Comparison of ENCODE assay signal across 11 mouse cellular contexts in the genomic region with DNA sequence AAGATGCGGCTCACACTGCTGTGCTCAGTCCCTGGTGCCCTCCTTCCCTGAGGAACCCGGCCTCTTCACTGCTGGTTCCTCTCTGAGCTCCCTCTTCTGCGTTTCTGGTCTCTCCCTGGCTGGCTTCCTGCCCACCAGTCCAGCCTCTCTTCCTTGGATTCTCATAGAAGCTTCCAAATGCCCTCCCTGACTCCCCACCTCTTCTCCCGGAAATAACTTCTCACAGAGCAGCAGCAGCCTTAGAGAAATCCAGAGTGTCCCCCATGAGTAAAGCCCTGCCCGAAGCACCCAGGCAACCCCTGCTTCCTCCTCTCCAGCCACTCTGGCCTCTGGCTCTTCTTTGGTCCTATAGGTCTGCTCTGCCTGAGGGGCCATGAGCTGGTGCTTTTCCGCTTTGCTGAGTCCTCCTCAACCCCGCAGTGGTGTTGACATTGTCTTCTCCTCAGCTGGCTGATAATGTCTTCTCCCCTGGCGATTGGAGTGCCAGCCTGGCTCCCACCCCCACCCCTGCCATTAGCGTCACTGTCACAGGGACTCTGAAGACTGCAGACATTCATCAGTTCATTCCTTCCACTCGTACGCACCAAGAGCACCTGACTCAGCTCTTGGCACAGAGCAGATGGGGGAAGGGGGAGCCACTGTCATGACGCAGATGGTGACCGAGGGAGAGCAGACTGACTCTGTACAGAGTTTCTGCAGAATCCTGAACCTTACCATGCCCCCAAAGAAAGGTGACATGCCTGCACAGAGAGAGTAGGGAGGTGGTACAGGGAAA.
DNase-seq lines count a peak whose midpoint lies in the region; ATAC-seq and TF ChIP-seq lines count a peak whose summit lies in the region.
"Had no signal": no experiment of that assay in that cellular context is flagged by ENCODE, and none has a peak within 500 bp of the region (broad histone marks: within the 10 kb centered on the region; RNA-seq: fewer than 3 reads in every experiment).

No protein-coding gene starts in this region.

- 0 out of 2 replicates have a peak, but pooled peaks cover 7% of the 10 kb centered on the region for H3K4me1 ChIP-seq in hindbrain, postnatal 0 days (ENCODE audit: insufficient read depth, low read length)
- H3K4me1 ChIP-seq in hindbrain, embryonic 14.5 days (replicated peaks; ENCODE audit: control insufficient read depth, insufficient read depth, low read length): peaks cover 7% of the 10 kb centered on the region
- peaks cover 7% of the 10 kb centered on the region for H3K4me1 ChIP-seq in heart, embryonic 15.5 days (replicated peaks)
- H3K4me1 ChIP-seq: limb, embryonic 12.5 days had no signal

- no peaks in the 10 kb centered on the region for H3K36me3 ChIP-seq in hindbrain, postnatal 0 days (ENCODE audit: insufficient read depth, low read length)
- no peaks in the 10 kb centered on the region for H3K36me3 ChIP-seq in hindbrain, embryonic 14.5 days (replicated peaks; ENCODE audit: control insufficient read depth, insufficient read depth)
- H3K36me3 ChIP-seq in heart, embryonic 15.5 days: no peaks in the 10 kb centered on the region
- H3K36me3 ChIP-seq: limb, embryonic 12.5 days had no signal

- H3K9me3 ChIP-seq in hindbrain, postnatal 0 days (ENCODE audit: low read length): no peaks in the 10 kb centered on the region
- no peaks in the 10 kb centered on the region for H3K9me3 ChIP-seq in hindbrain, embryonic 14.5 days (ENCODE audit: control insufficient read depth, low read length)
- no peaks in the 10 kb centered on the region for H3K9me3 ChIP-seq in heart, embryonic 15.5 days (replicated peaks)

- DNase-seq in hindbrain, postnatal 0 days (ENCODE audit: low spot score): peak; percentile 51
- DNase-seq in hindbrain, embryonic 14.5 days (ENCODE audit: low spot score): no peak
- DNase-seq in adrenal gland, postnatal 10 days: peak; percentile 50
- DNase-seq in cerebellum, adult 8-10 months: peak; percentile 60
- DNase-seq: embryo, embryonic 11 days had no signal

- no peak overlapping the region for H3K4me2 ChIP-seq in hindbrain, postnatal 0 days (ENCODE audit: low read depth, low read length)
- no peak overlapping the region for H3K4me2 ChIP-seq in hindbrain, embryonic 14.5 days (replicated peaks)
- H3K4me2 ChIP-seq in heart, embryonic 15.5 days: peak overlapping the region; percentile 47
- H3K4me2 ChIP-seq: limb, embryonic 12.5 days had no signal

- H3K9ac ChIP-seq in hindbrain, postnatal 0 days (replicated peaks; ENCODE audit: low read length): no peak overlapping the region
- H3K9ac ChIP-seq in hindbrain, embryonic 14.5 days: no peak overlapping the region
- H3K9ac ChIP-seq in heart, embryonic 15.5 days: no peak overlapping the region
- H3K9ac ChIP-seq: limb, embryonic 12.5 days had no signal

- 40% methylated on average over 13 of the region's 13 CpGs for WGBS in hindbrain, postnatal 0 days
- 53% methylated on average over 13 of the region's 13 CpGs for WGBS in hindbrain, embryonic 14.5 days
- WGBS in heart, embryonic 15.5 days: 36% methylated on average over 13 of the region's 13 CpGs

- H3K27me3 ChIP-seq in hindbrain, postnatal 0 days (ENCODE audit: insufficient read depth, low read length): 0 out of 2 replicates have a peak, but pooled peaks cover 3% of the 10 kb centered on the region
- H3K27me3 ChIP-seq in hindbrain, embryonic 14.5 days (ENCODE audit: control insufficient read depth, insufficient read depth, low read length): no peaks in the 10 kb centered on the region
- no peaks in the 10 kb centered on the region; the same call in 1 of the 2 replicates for H3K27me3 ChIP-seq in heart, embryonic 15.5 days

- no peak overlapping the region for H3K27ac ChIP-seq in hindbrain, postnatal 0 days
- H3K27ac ChIP-seq in hindbrain, embryonic 14.5 days: no peak overlapping the region
- no peak overlapping the region for H3K27ac ChIP-seq in heart, embryonic 15.5 days
- H3K27ac ChIP-seq: kidney, postnatal 0 days; limb, embryonic 12.5 days had no signal

- no peak for TF ChIP-seq CTCF in hindbrain, postnatal 0 days (IDR thresholded peaks at IDR 0.05; ENCODE audit: low read depth)

- no peak overlapping the region for H3K4me3 ChIP-seq in hindbrain, postnatal 0 days (ENCODE audit: low read length)
- no peak overlapping the region for H3K4me3 ChIP-seq in hindbrain, embryonic 14.5 days (replicated peaks; ENCODE audit: low read length)
- H3K4me3 ChIP-seq in heart, embryonic 15.5 days: no peak overlapping the region
- H3K4me3 ChIP-seq: limb, embryonic 12.5 days; myocyte had no signal

- peak; percentile 53; the same call in 1 of the 2 replicates for ATAC-seq in hindbrain, postnatal 0 days
- no peak for ATAC-seq in hindbrain, embryonic 14.5 days (ENCODE audit: low FRiP score)
- ATAC-seq in heart, embryonic 15.5 days (replicated peaks; ENCODE audit: insufficient number of reproducible peaks, insufficient read depth, low FRiP score, low read depth): peak; percentile 66
- no peak for ATAC-seq in megakaryocyte progenitor cell, adult 5-6 weeks (replicated peaks; ENCODE audit: poor library complexity)
- no peak for ATAC-seq in megakaryocyte-erythroid progenitor cell, adult 5-6 weeks (replicated peaks; ENCODE audit: low FRiP score, low TSS enrichment, poor library complexity, severe bottlenecking)

Comparison
In these comparisons a context has a peak if more than half of its experiments do, and no peak if none do; other contexts are left out.
1. ATAC-seq: peak in hindbrain, postnatal 0 days (single experiment) and heart, embryonic 15.5 days (single experiment); none in hindbrain, embryonic 14.5 days (single experiment), megakaryocyte progenitor cell, adult 5-6 weeks (single experiment) and megakaryocyte-erythroid progenitor cell, adult 5-6 weeks (single experiment).